Mouse (Mus musculus) kidney, embryonic 15.5 days (tissue): ENCODE data around the gene Ubl7. TPM values are rescaled to one million over a fixed set of nuclear protein-coding genes. Genes with fewer than 3 reads are reported as not detected.

Experiments used
- ATAC-seq: fragments of 200-750 bp; cut with Nextera tagmentation; replicated peaks from 2 replicates; pipeline ENCODE4 v1.8.0; 2017; ENCODE audit warnings: moderate TSS enrichment; ENCODE audit not compliant: low FRiP score
- H3K27ac ChIP-seq: fragments of 300-500 bp; sonication (generic); 2 replicates; pipeline ENCODE4 v1.5.1; 2015; ENCODE audit warnings: mild to moderate bottlenecking, inconsistent platforms
- H3K27me3 ChIP-seq: fragments of 300-500 bp; sonication (generic); 2 replicates; pipeline ENCODE4 v1.6.1; 2015; ENCODE audit warnings: inconsistent platforms
- H3K36me3 ChIP-seq: fragments of 300-500 bp; sonication (generic); 2 replicates; pipeline ENCODE4 v1.6.1; 2015; ENCODE audit warnings: inconsistent platforms
- H3K4me1 ChIP-seq: fragments of 300-500 bp; sonication (generic); 2 replicates; pipeline ENCODE4 v1.6.1; 2015; ENCODE audit warnings: inconsistent platforms
- H3K4me2 ChIP-seq: fragments of 300-500 bp; sonication (generic); 2 replicates; pipeline ENCODE4 v1.6.1; 2015; ENCODE audit warnings: moderate library complexity, mild to moderate bottlenecking, inconsistent platforms
- H3K4me3 ChIP-seq: fragments of 300-500 bp; sonication (generic); replicated peaks from 2 replicates; pipeline ENCODE4 v1.5.1; 2015; ENCODE audit warnings: mild to moderate bottlenecking, inconsistent platforms
- H3K9ac ChIP-seq: fragments of 300-500 bp; sonication (generic); 2 replicates; pipeline ENCODE4 v1.6.1; 2015; ENCODE audit warnings: mild to moderate bottlenecking, inconsistent platforms
- H3K9me3 ChIP-seq: fragments of 300-500 bp; sonication (generic); replicated peaks from 2 replicates; pipeline ENCODE4 v1.6.1; 2016; ENCODE audit warnings: inconsistent platforms
- WGBS: fragments of 180-500 bp; shearing (Covaris S2); methylation state at CpG from one replicate; pipeline ENCODE4 v1.1.7; 2015; ENCODE audit warnings: mixed read lengths; 5-methylcytosine and 5-hydroxymethylcytosine counted together
- polyA plus RNA-seq: library from polyadenylated mRNA; unstranded; fragments of >200 nt; fragmentation: Nextera tagmentation; extraction: Ambion mirVana; gene quantifications from 2 replicates; pipeline ENCODE4 v1.2.1, GENCODE M21; 2015

Gene Ubl7
- 104 and 114 TPM in 2 replicates for polyA plus RNA-seq

GRCm38 (mm10) chr9:57910254-57911160 is at the start of gene Ubl7:
Gene Ubl7 (plus strand): TSS chr9:57910979.
- under 1% methylated on average over 47 of the region's 47 CpGs for WGBS
- Histone ChIP-seq H3K9ac (peak within 1 kb of the TSS; percentile 61), H3K4me3 (peak within 1 kb of the TSS; percentile 88), H3K9me3 (no peaks in the 10 kb centered on the region), H3K36me3 (peaks cover 18% of the 10 kb centered on the region), H3K27ac (peak within 1 kb of the TSS; percentile 87), H3K4me2 (peak within 1 kb of the TSS; percentile 85), H3K4me1 (peaks cover 16% of the 10 kb centered on the region), H3K27me3 (no peaks in the 10 kb centered on the region)
- peak; percentile 98 for ATAC-seq

- Histone ChIP-seq H3K4me1 (no peaks in the 10 kb centered on the region), H3K27ac (no peak overlapping the region), H3K27me3 (peaks cover 14% of the 10 kb centered on the region; the same call in 1 of the 2 replicates), H3K36me3 (no peaks in the 10 kb centered on the region), H3K4me3 (no peak overlapping the region), H3K9ac (no peak overlapping the region), H3K4me2 (no peak overlapping the region), H3K9me3 (no peaks in the 10 kb centered on the region)
- no peak for ATAC-seq
- 47% methylated on average over 9 of the region's 9 CpGs for WGBS
These were observed 48.8 kb upstream of the Ubl7 start for GRCm38 (mm10) chr9:57861951-57862471.

- H3K4me3 ChIP-seq = no peak overlapping the region
- H3K27me3 ChIP-seq = peaks cover 17% of the 10 kb centered on the region; the same call in 1 of the 2 replicates
- H3K4me1 ChIP-seq = no peaks in the 10 kb centered on the region
- no peak overlapping the region for H3K4me2 ChIP-seq
- H3K27ac ChIP-seq = no peak overlapping the region
- ATAC-seq = no peak
- no peaks in the 10 kb centered on the region for H3K9me3 ChIP-seq
- H3K9ac ChIP-seq = no peak overlapping the region
- no peaks in the 10 kb centered on the region for H3K36me3 ChIP-seq
These were observed 46.4 kb upstream of the Ubl7 start for GRCm38 (mm10) chr9:57864336-57864735.

- Histone ChIP-seq H3K4me1 (no peaks in the 10 kb centered on the region), H3K9ac (no peak overlapping the region), H3K4me3 (no peak overlapping the region), H3K27me3 (peaks cover 11% of the 10 kb centered on the region; the same call in 1 of the 2 replicates), H3K36me3 (no peaks in the 10 kb centered on the region), H3K9me3 (no peaks in the 10 kb centered on the region), H3K27ac (no peak overlapping the region), H3K4me2 (no peak overlapping the region)
- no peak for ATAC-seq
- 76% methylated on average over 7 of the region's 7 CpGs for WGBS
These were observed 44.2 kb upstream of the Ubl7 start for GRCm38 (mm10) chr9:57866530-57866929.

GRCm38 (mm10) chr9:57867236-57867635 is 43.5 kb upstream of the Ubl7 start:
- H3K9me3 ChIP-seq = no peaks in the 10 kb centered on the region
- no peak overlapping the region for H3K9ac ChIP-seq
- no peak for ATAC-seq
- peaks cover 4% of the 10 kb centered on the region; the same call in 1 of the 2 replicates for H3K27me3 ChIP-seq
- no peak overlapping the region for H3K4me3 ChIP-seq
- H3K36me3 ChIP-seq = no peaks in the 10 kb centered on the region
- H3K4me1 ChIP-seq = no peaks in the 10 kb centered on the region
- 85% methylated on average over 4 of the region's 4 CpGs for WGBS
- no peak overlapping the region for H3K27ac ChIP-seq
- H3K4me2 ChIP-seq = no peak overlapping the region

DNA sequence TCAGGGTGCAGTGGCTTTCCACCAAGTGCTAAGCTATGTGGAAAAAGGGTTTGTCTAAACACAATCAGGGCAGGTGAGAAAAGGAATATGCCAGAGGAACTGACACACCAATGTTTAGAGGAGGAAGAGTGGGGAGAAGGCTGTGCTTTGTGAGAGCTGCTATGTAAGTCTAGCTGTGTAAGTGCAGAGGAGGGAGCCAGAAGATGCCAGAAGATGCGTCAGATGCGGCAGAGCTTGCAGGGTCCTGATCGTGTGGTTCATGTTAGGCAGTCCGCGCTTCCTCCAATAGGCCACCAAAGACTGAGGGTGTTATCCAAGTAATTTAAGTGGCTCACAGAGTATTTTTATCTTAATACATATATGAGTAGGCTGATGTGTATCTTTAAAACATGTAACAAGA is 42.9 kb upstream of the Ubl7 start:
- H3K4me3 ChIP-seq = no peak overlapping the region
- ATAC-seq = no peak
- H3K4me2 ChIP-seq = no peak overlapping the region
- no peaks in the 10 kb centered on the region for H3K4me1 ChIP-seq
- 81% methylated on average over 5 of the region's 5 CpGs for WGBS
- H3K27me3 ChIP-seq = 0 out of 2 replicates have a peak, but pooled peaks cover 3% of the 10 kb centered on the region
- H3K9ac ChIP-seq = no peak overlapping the region
- H3K36me3 ChIP-seq = no peaks in the 10 kb centered on the region
- H3K9me3 ChIP-seq = no peaks in the 10 kb centered on the region
- H3K27ac ChIP-seq = no peak overlapping the region

GRCm38 (mm10) chr9:57868767-57869166 is 42.0 kb upstream of the Ubl7 start:
- WGBS = 89% methylated on average over 6 of the region's 6 CpGs
- Histone ChIP-seq H3K27ac (no peak overlapping the region), H3K4me3 (no peak overlapping the region), H3K4me2 (no peak overlapping the region), H3K9ac (no peak overlapping the region), H3K4me1 (no peaks in the 10 kb centered on the region), H3K9me3 (no peaks in the 10 kb centered on the region), H3K36me3 (no peaks in the 10 kb centered on the region), H3K27me3 (0 out of 2 replicates have a peak, but pooled peaks cover 3% of the 10 kb centered on the region)
- no peak for ATAC-seq

- Histone ChIP-seq H3K36me3 (no peaks in the 10 kb centered on the region), H3K4me2 (no peak overlapping the region), H3K9ac (no peak overlapping the region), H3K27me3 (0 out of 2 replicates have a peak, but pooled peaks cover 3% of the 10 kb centered on the region), H3K4me3 (no peak overlapping the region), H3K4me1 (no peaks in the 10 kb centered on the region), H3K9me3 (no peaks in the 10 kb centered on the region), H3K27ac (no peak overlapping the region)
- no peak for ATAC-seq
- WGBS = 49% methylated on average over 2 of the region's 2 CpGs
These were observed 40.4 kb upstream of the Ubl7 start for GRCm38 (mm10) chr9:57870273-57870816.

DNA sequence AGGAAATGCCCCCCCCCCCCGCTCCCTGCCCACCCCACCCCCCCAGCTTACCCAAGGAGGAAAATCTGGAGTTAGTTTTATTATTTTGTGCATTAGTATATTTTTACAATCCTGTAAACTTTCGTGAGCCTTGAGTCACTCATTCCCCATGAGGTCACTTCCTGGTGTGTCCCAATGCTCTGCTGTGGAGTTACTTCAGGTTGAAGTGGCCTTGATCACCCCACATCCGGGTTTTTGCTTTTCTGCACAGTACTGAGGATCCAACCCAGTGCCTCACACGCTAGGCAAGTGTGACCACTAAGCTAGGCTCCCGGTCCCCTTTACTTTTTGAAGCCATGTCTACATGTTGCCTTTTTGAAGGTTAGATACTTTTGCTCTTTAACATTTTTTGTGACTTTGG is 36.6 kb upstream of the Ubl7 start:
- WGBS = 70% methylated on average over 5 of the region's 5 CpGs

GRCm38 (mm10) chr9:57874994-57875393 is 35.8 kb upstream of the Ubl7 start:
- H3K27me3 ChIP-seq = no peaks in the 10 kb centered on the region
- no peak overlapping the region for H3K4me2 ChIP-seq
- no peaks in the 10 kb centered on the region for H3K4me1 ChIP-seq
- H3K36me3 ChIP-seq = no peaks in the 10 kb centered on the region
- no peak for ATAC-seq
- no peak overlapping the region for H3K9ac ChIP-seq
- 66% methylated on average over 3 of the region's 3 CpGs for WGBS
- no peak overlapping the region for H3K27ac ChIP-seq
- H3K9me3 ChIP-seq = no peaks in the 10 kb centered on the region
- H3K4me3 ChIP-seq = no peak overlapping the region

More for the DNA sequence above, 36.6 kb upstream of the Ubl7 start:
- Histone ChIP-seq H3K9me3 (no peaks in the 10 kb centered on the region), H3K4me1 (no peaks in the 10 kb centered on the region), H3K4me2 (no peak overlapping the region), H3K9ac (no peak overlapping the region), H3K4me3 (no peak overlapping the region), H3K36me3 (no peaks in the 10 kb centered on the region), H3K27ac (no peak overlapping the region), H3K27me3 (no peaks in the 10 kb centered on the region)
- no peak for ATAC-seq

- Histone ChIP-seq H3K27me3 (0 out of 2 replicates have a peak, but pooled peaks cover 3% of the 10 kb centered on the region), H3K9me3 (no peaks in the 10 kb centered on the region), H3K36me3 (no peaks in the 10 kb centered on the region), H3K4me2 (no peak overlapping the region), H3K4me3 (no peak overlapping the region), H3K4me1 (no peaks in the 10 kb centered on the region), H3K9ac (no peak overlapping the region), H3K27ac (no peak overlapping the region)
- ATAC-seq = no peak
- WGBS = 58% methylated on average over 3 of the region's 3 CpGs
These were observed 31.6 kb upstream of the Ubl7 start for GRCm38 (mm10) chr9:57879213-57879612.

DNA sequence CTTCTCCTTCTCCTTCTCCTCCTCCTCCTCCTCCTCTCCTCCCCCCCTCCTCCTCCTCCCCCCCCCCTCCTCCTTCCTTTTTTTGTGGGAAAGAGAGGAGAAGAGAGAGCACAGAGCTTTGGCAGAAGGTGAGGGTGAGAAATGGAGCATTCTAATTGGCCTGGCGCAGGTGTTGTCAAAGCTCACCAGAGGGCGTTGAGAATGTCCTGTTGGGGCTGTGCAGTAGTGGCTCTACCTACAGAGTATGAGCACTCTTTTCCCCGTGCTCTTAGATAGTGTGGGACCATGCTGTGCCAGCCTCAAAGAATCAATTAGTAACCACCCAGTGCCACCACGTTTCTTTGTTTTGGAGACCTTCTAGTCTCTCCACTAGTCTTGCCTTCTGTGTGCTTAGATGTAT is 30.5 kb upstream of the Ubl7 start:
- Histone ChIP-seq H3K9me3 (no peaks in the 10 kb centered on the region), H3K9ac (no peak overlapping the region), H3K27ac (no peak overlapping the region), H3K36me3 (no peaks in the 10 kb centered on the region), H3K4me2 (no peak overlapping the region), H3K4me1 (no peaks in the 10 kb centered on the region), H3K27me3 (0 out of 2 replicates have a peak, but pooled peaks cover 3% of the 10 kb centered on the region), H3K4me3 (no peak overlapping the region)
- WGBS = 32% methylated on average over 4 of the region's 4 CpGs
- ATAC-seq = no peak
